Mouse (Mus musculus) stomach, postnatal 0 days (tissue): ENCODE results near the gene Snx9.
A peak's percentile ranks its signal among the peaks of the same experiment; 100 is the strongest.

Experiments
- CTCF ChIP-seq: IDR thresholded peaks from 2 replicates; pipeline ENCODE4 v1.5.1; 2016; ENCODE audit warnings: antibody characterized with exemption, low read depth, mild to moderate bottlenecking, moderate library complexity
- EP300 ChIP-seq: optimal IDR thresholded peaks from 2 replicates; pipeline ENCODE3; 2016; ENCODE audit warnings: antibody characterized with exemption

- TF ChIP-seq CTCF = peak; percentile 97
- TF ChIP-seq EP300 = no peak
Observed at GRCm38 (mm10) chr17:5890429-5890828, 49.3 kb downstream of the Snx9 start.
